Mouse (Mus musculus): ENCODE data around the gene Vmn1r74.
"Not testable (repeated sequence)": the region's sequence is repeated elsewhere in the genome, so short reads cannot be mapped to it uniquely, and the experiment has no call there.

The Vmn1r74 gene

GRCm38 (mm10) chr7:11833680-11834079 is at the start of gene Vmn1r74:
Gene Vmn1r74, plus strand, starts transcription at chr7:11833980.
- in situ Hi-C loops (cut with MboI): no loop called here

- in situ Hi-C loops (cut with MboI): no loop called here
Measured at GRCm38 (mm10) chr7:11813751-11814150, 20.0 kb upstream of the Vmn1r74 start.

- in situ Hi-C loops (cut with MboI): no loop called here
Measured at GRCm38 (mm10) chr7:11822166-11822565, 11.6 kb upstream of the Vmn1r74 start.

GRCm38 (mm10) chr7:11823246-11823645 is 10.5 kb upstream of the Vmn1r74 start:
- in situ Hi-C loops (cut with MboI): not testable (repeated sequence)

GRCm38 (mm10) chr7:11874330-11874729 is 40.5 kb downstream of the Vmn1r74 start, which contains the start of gene Vmn1r75:
Gene Vmn1r75, plus strand, starts transcription at chr7:11874630.
- in situ Hi-C loops (cut with MboI): no loop called here
